Mouse (Mus musculus) ES-Bruce4 (cell line): ENCODE data around the gene Nfe2l3.

Experiments
- CTCF ChIP-seq: IDR thresholded peaks from one replicate; pipeline ENCODE4 v1.8.1; 2011; ENCODE audit warnings: low read depth, low read length
- EP300 ChIP-seq: IDR thresholded peaks from 2 replicates; pipeline ENCODE4 v1.6.1; 2011; ENCODE audit warnings: low read depth, low read length; ENCODE audit not compliant: insufficient read depth
- POLR2A ChIP-seq: IDR thresholded peaks from one replicate; pipeline ENCODE4 v1.8.1; 2011; ENCODE audit warnings: low read length; ENCODE audit not compliant: insufficient read depth

DNA sequence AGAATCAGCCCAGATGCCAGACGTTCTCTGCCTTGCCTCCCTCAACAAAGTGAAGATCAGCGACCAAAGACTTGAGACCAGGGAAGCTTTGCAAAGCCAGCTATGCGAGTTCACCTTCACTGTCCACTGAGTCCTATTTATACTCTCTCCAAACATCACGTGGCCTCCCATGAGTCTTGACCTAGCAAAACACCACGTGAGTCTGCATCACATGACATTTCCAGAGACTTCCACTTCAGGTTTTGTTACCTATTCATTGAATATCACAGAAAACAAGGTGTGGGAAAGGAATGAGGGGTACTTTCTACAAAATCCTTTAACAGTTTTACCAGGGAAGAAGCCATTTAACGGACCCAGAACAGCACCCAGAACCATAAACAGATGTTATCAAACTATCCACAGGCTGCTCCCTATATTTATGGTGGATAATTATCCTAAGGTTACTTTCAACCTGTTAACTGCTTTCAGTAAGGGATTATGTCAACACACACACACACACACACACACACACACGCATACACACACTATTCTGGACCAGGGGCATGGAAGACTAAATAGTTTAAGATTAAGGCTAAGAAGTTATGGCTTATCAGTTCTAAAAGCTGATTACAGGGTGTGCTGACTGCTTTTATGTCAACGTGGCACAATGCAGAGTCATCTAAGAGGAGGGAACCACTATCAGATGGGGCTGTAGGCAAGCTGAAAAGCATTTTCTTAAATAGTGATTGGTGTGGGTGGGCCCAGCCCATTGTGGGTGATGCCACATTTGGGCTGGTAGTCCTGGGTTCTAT is 65.0 kb downstream of the Nfe2l3 start:
- TF ChIP-seq CTCF = no peak
- no peak for TF ChIP-seq EP300
- TF ChIP-seq POLR2A = no peak
